Mouse (Mus musculus): ENCODE results near the gene Akt3. TPM values are rescaled to one million over a fixed set of nuclear protein-coding genes. Genes with fewer than 3 reads are reported as not detected.

The Akt3 gene
- polyA plus RNA-seq, 1 experiment from 2014 or later: 0.54 TPM

- Histone ChIP-seq H3K36me3 (replicated peaks; ENCODE audit: insufficient read depth, low read length) (no peaks in the 10 kb centered on the region), H3K27me3 (ENCODE audit: insufficient read depth, low read length) (no peaks in the 10 kb centered on the region), H3K4me1 (ENCODE audit: insufficient read depth) (peaks cover 16% of the 10 kb centered on the region), H3K9me3 (ENCODE audit: low read length) (no peaks in the 10 kb centered on the region), H3K4me2 (ENCODE audit: low read depth, low read length) (peak overlapping the region; percentile 57), H3K27ac (ENCODE audit: low read depth) (0 out of 2 replicates have a peak overlapping the region, but pooled peaks have one; percentile 5), H3K9ac (replicated peaks) (no peak overlapping the region), H3K4me3 (ENCODE audit: low read depth, low read length) (no peak overlapping the region)
- DNase-seq (no peak), ATAC-seq (no peak)
- TF ChIP-seq EP300 (IDR thresholded peaks at IDR 0.05; ENCODE audit: low read depth) (no peak), CTCF (IDR thresholded peaks at IDR 0.05; ENCODE audit: low read depth) (no peak)
- 76% methylated on average over 6 of the region's 6 CpGs for WGBS (ENCODE audit: insufficient replicate concordance)
Observed at GRCm38 (mm10) chr1:176997254-176997653, 260.7 kb downstream of the Akt3 start.

- Histone ChIP-seq H3K4me3 (ENCODE audit: low read depth, low read length) (0 out of 2 replicates have a peak overlapping the region, but pooled peaks have one; percentile 0), H3K27me3 (ENCODE audit: insufficient read depth, low read length) (no peaks in the 10 kb centered on the region), H3K36me3 (replicated peaks; ENCODE audit: insufficient read depth, low read length) (no peaks in the 10 kb centered on the region), H3K9me3 (ENCODE audit: low read length) (no peaks in the 10 kb centered on the region), H3K4me2 (ENCODE audit: low read depth, low read length) (peak overlapping the region; percentile 56), H3K27ac (ENCODE audit: low read depth) (0 out of 2 replicates have a peak overlapping the region, but pooled peaks have one; percentile 5), H3K4me1 (ENCODE audit: insufficient read depth) (peaks cover 16% of the 10 kb centered on the region), H3K9ac (replicated peaks) (no peak overlapping the region)
- TF ChIP-seq EP300 (IDR thresholded peaks at IDR 0.05; ENCODE audit: low read depth): no peak
- TF ChIP-seq CTCF (IDR thresholded peaks at IDR 0.05; ENCODE audit: low read depth): no peak
- ATAC-seq (peak; percentile 34; the same call in 1 of the 2 replicates), DNase-seq (peak; percentile 57)
- WGBS (ENCODE audit: insufficient replicate concordance): 29% methylated on average over 16 of the region's 16 CpGs
Observed at GRCm38 (mm10) chr1:176996630-176997201, 261.3 kb downstream of the Akt3 start.

DNA sequence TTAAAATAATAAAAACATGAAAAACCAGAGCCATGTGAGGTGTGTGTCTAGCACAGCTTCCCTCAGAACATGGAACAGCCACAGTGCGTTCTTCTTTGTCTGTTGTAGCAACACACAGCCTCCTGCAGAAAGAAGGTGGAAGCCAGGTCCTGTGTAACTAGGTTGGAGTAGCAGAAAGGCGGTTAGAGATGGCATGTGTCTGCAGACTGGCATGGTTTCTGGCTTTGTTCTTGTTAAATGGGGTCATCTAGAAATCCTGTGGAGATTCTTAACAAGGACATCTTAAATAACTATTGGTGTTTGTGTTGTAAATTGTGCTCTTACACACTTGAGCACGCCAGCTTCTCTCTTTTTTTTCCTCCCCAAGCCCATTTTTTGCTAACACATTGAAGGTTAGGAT, 261.8 kb downstream of the Akt3 start:
- no peak for TF ChIP-seq EP300 (IDR thresholded peaks at IDR 0.05; ENCODE audit: low read depth)
- TF ChIP-seq CTCF (IDR thresholded peaks at IDR 0.05; ENCODE audit: low read depth): no peak
- Histone ChIP-seq H3K4me2 (ENCODE audit: low read depth, low read length) (no peak overlapping the region; the same call in 1 of the 2 replicates), H3K27ac (ENCODE audit: low read depth) (0 out of 2 replicates have a peak overlapping the region, but pooled peaks have one; percentile 0), H3K4me1 (ENCODE audit: insufficient read depth) (peaks cover 16% of the 10 kb centered on the region), H3K9ac (replicated peaks) (no peak overlapping the region), H3K36me3 (replicated peaks; ENCODE audit: insufficient read depth, low read length) (no peaks in the 10 kb centered on the region), H3K27me3 (ENCODE audit: insufficient read depth, low read length) (no peaks in the 10 kb centered on the region), H3K9me3 (ENCODE audit: low read length) (no peaks in the 10 kb centered on the region), H3K4me3 (ENCODE audit: low read depth, low read length) (no peak overlapping the region)
- ATAC-seq (no peak), DNase-seq (no peak)
- WGBS (ENCODE audit: insufficient replicate concordance): 75% methylated on average over 3 of the region's 3 CpGs

- ATAC-seq: no peak
- Histone ChIP-seq H3K4me2 (ENCODE audit: low read depth, low read length) (no peak overlapping the region), H3K4me3 (ENCODE audit: low read depth, low read length) (no peak overlapping the region), H3K9me3 (ENCODE audit: low read length) (no peaks in the 10 kb centered on the region), H3K9ac (replicated peaks) (no peak overlapping the region), H3K36me3 (replicated peaks; ENCODE audit: insufficient read depth, low read length) (no peaks in the 10 kb centered on the region), H3K4me1 (ENCODE audit: insufficient read depth) (peaks cover 16% of the 10 kb centered on the region), H3K27ac (ENCODE audit: low read depth) (no peak overlapping the region), H3K27me3 (ENCODE audit: insufficient read depth, low read length) (no peaks in the 10 kb centered on the region)
- no peak for DNase-seq
- TF ChIP-seq EP300 (IDR thresholded peaks at IDR 0.05; ENCODE audit: low read depth): no peak
- WGBS (ENCODE audit: insufficient replicate concordance): 76% methylated on average over 4 of the region's 4 CpGs
Observed at GRCm38 (mm10) chr1:176995419-176995775, 262.6 kb downstream of the Akt3 start.

- Histone ChIP-seq H3K4me3 (ENCODE audit: low read depth, low read length) (no peak overlapping the region), H3K9me3 (ENCODE audit: low read length) (no peaks in the 10 kb centered on the region), H3K27me3 (ENCODE audit: insufficient read depth, low read length) (no peaks in the 10 kb centered on the region), H3K27ac (ENCODE audit: low read depth) (no peak overlapping the region), H3K4me1 (ENCODE audit: insufficient read depth) (peaks cover 16% of the 10 kb centered on the region), H3K4me2 (ENCODE audit: low read depth, low read length) (no peak overlapping the region), H3K36me3 (replicated peaks; ENCODE audit: insufficient read depth, low read length) (no peaks in the 10 kb centered on the region), H3K9ac (replicated peaks) (no peak overlapping the region)
- WGBS (ENCODE audit: insufficient replicate concordance): 68% methylated on average over 11 of the region's 11 CpGs
- ATAC-seq (no peak), DNase-seq (no peak)
- no peak for TF ChIP-seq EP300 (IDR thresholded peaks at IDR 0.05; ENCODE audit: low read depth)
- no peak for TF ChIP-seq CTCF (IDR thresholded peaks at IDR 0.05; ENCODE audit: low read depth)
Observed at GRCm38 (mm10) chr1:176994707-176995418, 263.1 kb downstream of the Akt3 start.

- ATAC-seq (peak; percentile 43; the same call in 1 of the 2 replicates), DNase-seq (no peak)
- H3K27ac ChIP-seq (ENCODE audit: low read depth): no peak overlapping the region
- H3K27me3 ChIP-seq (ENCODE audit: insufficient read depth, low read length): no peaks in the 10 kb centered on the region
- H3K4me3 ChIP-seq (ENCODE audit: low read depth, low read length): no peak overlapping the region
- H3K9ac ChIP-seq (replicated peaks): no peak overlapping the region
- no peak for TF ChIP-seq CTCF (IDR thresholded peaks at IDR 0.05; ENCODE audit: low read depth)
- TF ChIP-seq EP300 (IDR thresholded peaks at IDR 0.05; ENCODE audit: low read depth): no peak
- H3K4me2 ChIP-seq (ENCODE audit: low read depth, low read length): peak overlapping the region; percentile 20; the same call in 1 of the 2 replicates
- peaks cover 16% of the 10 kb centered on the region for H3K4me1 ChIP-seq (ENCODE audit: insufficient read depth)
- WGBS (ENCODE audit: insufficient replicate concordance): 21% methylated on average over 7 of the region's 7 CpGs
- no peaks in the 10 kb centered on the region for H3K36me3 ChIP-seq (replicated peaks; ENCODE audit: insufficient read depth, low read length)
- no peaks in the 10 kb centered on the region for H3K9me3 ChIP-seq (ENCODE audit: low read length)
Observed at GRCm38 (mm10) chr1:176994087-176994486, 263.9 kb downstream of the Akt3 start.
